Mouse (Mus musculus) C2C12 (cell line): ENCODE results near the gene Atcay. TPM values are rescaled to one million over a fixed set of nuclear protein-coding genes. Genes with fewer than 3 reads are reported as not detected.
"Not testable (repeated sequence)": the region's sequence is repeated elsewhere in the genome, so short reads cannot be mapped to it uniquely, and the experiment has no call there.

Experiments used
- H3K27me3 ChIP-seq: one replicate; pipeline ENCODE4 v1.6.1; 2011; ENCODE audit not compliant: control insufficient read depth, insufficient read depth, insufficient read length
- H3K36me3 ChIP-seq: one replicate; pipeline ENCODE4 v1.6.1; 2011; ENCODE audit not compliant: control insufficient read depth, insufficient read depth
- H3K4me3 ChIP-seq: one replicate; pipeline ENCODE4 v1.5.1; 2011; ENCODE audit warnings: mild to moderate bottlenecking, control low read depth; ENCODE audit not compliant: poor library complexity, insufficient read depth, severe bottlenecking
- H3K79me2 ChIP-seq: one replicate; pipeline ENCODE4 v1.6.1; 2011; ENCODE audit not compliant: control insufficient read depth, insufficient read depth
- H3K79me3 ChIP-seq: one replicate; pipeline ENCODE4 v1.6.1; 2011; ENCODE audit warnings: low read depth, control low read depth
- H3ac ChIP-seq: one replicate; pipeline ENCODE3; 2011; ENCODE audit warnings: low read depth; ENCODE audit not compliant: control insufficient read depth, insufficient read length
- CEBPB ChIP-seq: IDR thresholded peaks from one replicate; pipeline ENCODE4 v1.6.1; 2011; ENCODE audit warnings: low read depth, mild to moderate bottlenecking, control low read depth, moderate library complexity
- CTCF ChIP-seq: IDR thresholded peaks from one replicate; pipeline ENCODE4 v1.5.1; 2011; ENCODE audit not compliant: control insufficient read depth, insufficient read depth, insufficient read length
- FOSL1 ChIP-seq: IDR thresholded peaks from one replicate; pipeline ENCODE4 v1.8.0; 2011; ENCODE audit warnings: mild to moderate bottlenecking, low read length; ENCODE audit not compliant: poor library complexity, insufficient read depth, severe bottlenecking
- MAX ChIP-seq: IDR thresholded peaks from one replicate; pipeline ENCODE4 v1.6.1; 2011; ENCODE audit warnings: mild to moderate bottlenecking, control low read depth
- MYOD1 ChIP-seq: IDR thresholded peaks from one replicate; pipeline ENCODE4 v1.6.1; 2011; ENCODE audit warnings: low read depth; ENCODE audit not compliant: control insufficient read depth, insufficient read length
- MYOG ChIP-seq: IDR thresholded peaks from one replicate; pipeline ENCODE4 v1.6.1; 2011; ENCODE audit not compliant: control insufficient read depth, insufficient read length; ENCODE audit errors: extremely low read depth
- USF1 ChIP-seq: IDR thresholded peaks from one replicate; pipeline ENCODE4 v1.6.1; 2011; ENCODE audit warnings: low read depth, mild to moderate bottlenecking, control low read depth, moderate library complexity
- polyA plus RNA-seq: library from polyadenylated mRNA; unstranded; fragments of >200 nt; fragmentation: generic; extraction: Trizol; gene quantifications from one replicate; pipeline ENCODE4 v1.2.1, GENCODE M21; 2012; ENCODE audit warnings: missing spikeins

Gene Atcay
- polyA plus RNA-seq, 1 experiment, result 0.26 TPM

DNA sequence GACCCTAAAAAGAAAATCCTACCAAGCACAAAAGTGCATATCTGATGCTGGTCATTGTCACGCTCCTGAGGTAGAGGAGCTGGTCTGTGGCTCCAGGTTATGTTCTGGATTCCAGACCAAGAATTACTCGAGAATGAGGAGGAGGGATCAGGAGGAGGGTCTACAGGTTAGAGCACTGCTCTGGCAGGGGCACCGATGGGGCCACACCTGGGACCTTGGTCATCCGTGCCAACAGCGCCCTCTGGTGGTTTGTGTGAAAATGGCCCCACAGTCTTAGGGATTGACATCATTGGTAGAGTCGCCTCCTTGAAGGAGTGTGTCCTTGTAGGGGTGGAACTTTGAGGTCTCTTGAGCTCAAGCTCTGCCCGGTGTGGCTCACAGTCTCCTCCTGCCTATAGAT, 12.7 kb downstream of the Atcay start:
- Histone ChIP-seq H3K4me3 (no peak overlapping the region), H3K27me3 (peaks cover 12% of the 10 kb centered on the region), H3K36me3 (no peaks in the 10 kb centered on the region), H3ac (no peak overlapping the region), H3K79me2 (no peaks in the 10 kb centered on the region), H3K79me3 (no peaks in the 10 kb centered on the region)
- no peak for TF ChIP-seq MYOD1
- no peak for TF ChIP-seq MYOG
- peak; percentile 77 for TF ChIP-seq CTCF
- no peak for TF ChIP-seq MAX
- TF ChIP-seq CEBPB, result no peak
- no peak for TF ChIP-seq FOSL1

DNA sequence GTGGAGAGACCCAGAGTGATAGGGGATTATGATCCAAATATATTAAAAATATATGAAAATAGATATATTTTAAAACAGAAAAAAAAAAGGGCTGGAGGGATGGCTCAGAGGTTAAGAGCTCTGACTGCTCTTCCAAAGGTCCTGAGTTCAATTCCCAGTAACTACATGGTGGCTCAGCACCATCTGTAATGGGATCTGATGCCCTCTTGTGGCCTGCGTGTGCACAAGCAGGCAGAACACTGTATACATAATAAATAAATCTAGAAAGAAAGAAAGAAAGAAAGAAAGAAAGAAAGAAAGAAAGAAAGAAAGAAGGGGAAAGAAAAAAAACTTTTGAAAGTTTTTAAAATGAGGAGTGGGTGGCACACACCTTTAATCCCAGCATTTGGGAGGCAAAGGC, 13.4 kb downstream of the Atcay start:
- H3ac ChIP-seq, H3K36me3 ChIP-seq, H3K4me3 ChIP-seq, H3K79me2 ChIP-seq, H3K79me3 ChIP-seq: not testable (repeated sequence)
- TF ChIP-seq CTCF, result peak; percentile 17
- peaks cover 12% of the 10 kb centered on the region for H3K27me3 ChIP-seq

DNA sequence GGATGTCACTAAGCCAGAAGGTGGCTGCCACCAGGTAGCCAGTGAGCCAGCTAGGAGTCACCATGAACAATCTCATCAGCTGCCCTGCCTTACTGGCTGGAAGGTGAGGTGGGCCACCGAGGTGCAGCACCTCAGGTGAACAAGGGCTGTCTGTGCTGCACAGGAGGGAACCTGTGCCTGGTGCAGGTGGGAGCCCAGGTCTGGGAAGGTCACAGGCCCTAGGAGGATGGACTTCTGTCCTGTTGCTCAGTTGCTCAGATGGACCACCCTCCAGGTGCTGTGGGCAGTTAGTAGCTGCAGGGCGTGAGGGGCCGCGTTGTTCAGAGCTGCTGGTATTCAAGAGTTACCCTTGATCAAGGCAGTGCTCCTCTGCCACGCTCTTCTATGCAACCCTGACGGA, 13.8 kb downstream of the Atcay start:
- no peaks in the 10 kb centered on the region for H3K79me2 ChIP-seq
- H3K4me3 ChIP-seq, result no peak overlapping the region
- no peaks in the 10 kb centered on the region for H3K79me3 ChIP-seq
- no peaks in the 10 kb centered on the region for H3K36me3 ChIP-seq
- TF ChIP-seq USF1, result no peak
- no peak for TF ChIP-seq MYOD1
- peaks cover 12% of the 10 kb centered on the region for H3K27me3 ChIP-seq
- H3ac ChIP-seq, result no peak overlapping the region

DNA sequence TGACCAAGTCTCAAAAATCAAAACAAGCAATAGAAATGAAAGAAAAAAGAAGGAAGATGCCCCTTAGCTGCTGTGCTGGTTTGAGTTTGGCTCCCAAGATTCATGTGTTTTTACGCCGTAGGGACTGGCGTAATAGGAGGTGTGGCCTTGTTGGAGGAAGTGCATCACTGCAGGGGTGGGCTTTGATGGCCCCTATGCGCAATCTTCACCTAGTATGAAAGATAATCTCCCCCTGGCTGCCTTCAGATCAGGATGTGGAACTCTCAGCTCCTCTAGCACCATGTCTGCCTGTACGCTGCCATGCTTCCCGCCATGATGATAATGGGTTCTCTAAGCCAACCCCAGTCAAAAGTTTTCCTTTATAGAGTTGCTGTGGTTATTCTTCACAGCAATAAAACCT, 14.4 kb downstream of the Atcay start:
- Histone ChIP-seq H3K79me2 (no peaks in the 10 kb centered on the region), H3K27me3 (peaks cover 12% of the 10 kb centered on the region), H3ac (no peak overlapping the region), H3K4me3 (no peak overlapping the region), H3K36me3 (no peaks in the 10 kb centered on the region), H3K79me3 (no peaks in the 10 kb centered on the region)
- TF ChIP-seq MAX, result no peak

DNA sequence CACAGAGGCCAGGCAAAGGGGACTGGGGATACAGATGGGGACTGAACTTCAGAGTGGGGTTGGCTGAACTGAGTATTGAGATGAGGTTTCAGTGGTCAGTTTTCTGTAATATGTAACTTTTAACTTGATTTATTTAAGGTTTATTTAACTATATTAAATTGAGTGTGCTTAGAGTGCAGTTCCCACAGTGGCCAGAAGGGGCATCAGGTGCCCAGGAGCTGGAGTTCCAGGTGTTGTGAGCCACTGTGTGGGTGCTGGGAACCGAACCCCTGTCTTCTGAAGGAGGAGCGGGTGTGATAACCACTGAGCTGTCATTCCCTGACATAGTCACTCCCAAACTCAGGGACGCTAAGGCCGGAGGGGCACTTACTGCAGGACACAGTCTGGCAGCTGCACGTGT, 20.5 kb downstream of the Atcay start:
- no peak overlapping the region for H3K4me3 ChIP-seq
- peaks cover 28% of the 10 kb centered on the region for H3K27me3 ChIP-seq
- TF ChIP-seq MAX (no peak), MYOD1 (no peak), CEBPB (no peak), CTCF (no peak), FOSL1 (no peak), MYOG (no peak), USF1 (no peak)
- H3ac ChIP-seq, result no peak overlapping the region
- no peaks in the 10 kb centered on the region for H3K79me2 ChIP-seq
- no peaks in the 10 kb centered on the region for H3K36me3 ChIP-seq
- no peaks in the 10 kb centered on the region for H3K79me3 ChIP-seq

DNA sequence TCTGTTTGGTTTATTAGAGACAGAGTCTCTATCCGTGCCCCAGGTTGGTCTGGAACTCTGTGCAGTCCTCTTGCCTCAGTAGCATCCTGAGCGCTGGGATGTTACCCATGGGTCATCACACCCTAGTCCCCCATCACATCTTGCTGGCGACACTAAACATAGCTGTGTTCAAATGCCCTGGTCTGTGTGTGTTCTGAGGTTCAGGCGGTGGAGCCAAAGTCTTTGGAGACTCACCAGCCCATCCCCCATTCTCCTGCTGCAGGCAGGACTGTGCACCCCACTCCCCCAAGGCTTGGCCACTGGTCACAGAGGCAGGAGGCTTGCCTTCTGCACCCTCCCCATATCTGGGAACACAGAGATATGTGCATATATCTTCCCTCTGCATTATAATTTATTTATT, 26.5 kb downstream of the Atcay start:
- Histone ChIP-seq H3K27me3 (peaks cover 21% of the 10 kb centered on the region), H3K79me3 (no peaks in the 10 kb centered on the region), H3K4me3 (no peak overlapping the region), H3K36me3 (no peaks in the 10 kb centered on the region), H3K79me2 (no peaks in the 10 kb centered on the region), H3ac (no peak overlapping the region)
- no peak for TF ChIP-seq CTCF
- no peak for TF ChIP-seq USF1
- no peak for TF ChIP-seq MYOD1
- no peak for TF ChIP-seq FOSL1
- TF ChIP-seq MAX, result no peak
- no peak for TF ChIP-seq CEBPB
- TF ChIP-seq MYOG, result no peak

DNA sequence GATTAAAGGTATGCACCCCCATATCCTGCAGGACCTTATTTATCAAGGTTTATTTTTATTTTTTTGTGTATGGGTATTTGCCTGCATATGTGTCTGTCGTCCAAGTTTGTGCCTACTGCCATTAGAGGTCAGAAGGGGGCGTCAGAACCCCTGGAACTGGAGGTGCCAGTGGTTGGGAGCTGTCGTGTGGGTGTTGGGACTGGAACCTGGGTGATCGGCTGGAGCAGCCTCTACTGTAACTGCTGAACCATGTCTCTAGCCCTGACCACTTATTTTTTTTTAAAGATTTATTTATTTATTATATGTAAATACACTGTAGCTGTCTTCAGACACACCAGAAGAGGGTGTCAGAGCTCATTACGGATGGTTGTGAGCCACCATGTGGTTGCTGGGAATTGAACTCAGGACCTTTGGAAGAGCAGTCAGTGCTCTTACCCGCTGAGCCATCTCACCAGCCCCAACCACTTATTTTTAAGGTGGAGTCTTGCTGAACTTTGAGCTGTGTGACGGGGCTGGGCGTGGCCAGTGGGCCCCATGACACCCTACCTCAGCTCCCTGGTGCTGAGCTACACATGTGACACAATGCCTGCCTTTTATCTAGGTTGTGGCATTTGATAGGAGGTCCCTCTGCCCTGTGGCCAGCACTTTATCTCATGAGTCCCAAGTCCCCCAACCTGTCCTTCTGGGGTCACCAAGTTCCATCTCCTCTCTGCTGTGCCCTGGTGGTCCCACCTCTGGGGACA, 27.5 kb downstream of the Atcay start:
- H3K79me2 ChIP-seq, result no peaks in the 10 kb centered on the region
- no peak for TF ChIP-seq MYOD1
- H3K79me3 ChIP-seq, result no peaks in the 10 kb centered on the region
- H3ac ChIP-seq, result no peak overlapping the region
- H3K4me3 ChIP-seq, result no peak overlapping the region
- no peaks in the 10 kb centered on the region for H3K36me3 ChIP-seq
- peaks cover 20% of the 10 kb centered on the region for H3K27me3 ChIP-seq
